Mouse (Mus musculus): ENCODE data around the gene Cers3. TPM values are rescaled to one million over a fixed set of nuclear protein-coding genes. Genes with fewer than 3 reads are reported as not detected.

Cers3 gene
- total RNA-seq, 2 experiments from 2014 or later = 0.14 to 0.22 TPM

GRCm38 (mm10) chr7:66779944-66780942 is 36.9 kb downstream of the Cers3 start:
- no peak for DNase-seq (ENCODE audit: low spot score in 2 of 2)

DNA sequence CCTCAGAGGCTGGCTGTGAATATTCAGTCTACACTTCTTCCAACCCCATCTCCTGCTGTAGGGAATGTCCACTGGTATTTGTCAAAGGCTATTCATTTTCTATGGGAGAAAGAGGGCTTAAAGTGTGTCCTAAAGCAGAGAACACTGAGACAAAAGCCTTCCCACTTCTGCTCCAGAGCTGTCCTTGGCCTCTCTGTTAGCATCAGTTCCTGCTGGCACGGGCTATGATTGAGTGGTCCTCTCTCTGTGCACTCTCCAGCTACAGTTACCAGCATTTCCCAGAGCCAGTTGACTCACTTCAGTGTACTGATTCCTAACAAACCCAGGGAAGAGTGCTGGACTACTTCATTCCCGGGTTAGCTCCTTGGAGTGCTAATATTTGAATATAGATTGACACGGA is 43.2 kb downstream of the Cers3 start:
- DNase-seq (ENCODE audit: low spot score in 2 of 2) = no peak

GRCm38 (mm10) chr7:66787816-66788215 is 44.5 kb downstream of the Cers3 start:
- no peak for DNase-seq (ENCODE audit: low spot score in 2 of 2)

DNA sequence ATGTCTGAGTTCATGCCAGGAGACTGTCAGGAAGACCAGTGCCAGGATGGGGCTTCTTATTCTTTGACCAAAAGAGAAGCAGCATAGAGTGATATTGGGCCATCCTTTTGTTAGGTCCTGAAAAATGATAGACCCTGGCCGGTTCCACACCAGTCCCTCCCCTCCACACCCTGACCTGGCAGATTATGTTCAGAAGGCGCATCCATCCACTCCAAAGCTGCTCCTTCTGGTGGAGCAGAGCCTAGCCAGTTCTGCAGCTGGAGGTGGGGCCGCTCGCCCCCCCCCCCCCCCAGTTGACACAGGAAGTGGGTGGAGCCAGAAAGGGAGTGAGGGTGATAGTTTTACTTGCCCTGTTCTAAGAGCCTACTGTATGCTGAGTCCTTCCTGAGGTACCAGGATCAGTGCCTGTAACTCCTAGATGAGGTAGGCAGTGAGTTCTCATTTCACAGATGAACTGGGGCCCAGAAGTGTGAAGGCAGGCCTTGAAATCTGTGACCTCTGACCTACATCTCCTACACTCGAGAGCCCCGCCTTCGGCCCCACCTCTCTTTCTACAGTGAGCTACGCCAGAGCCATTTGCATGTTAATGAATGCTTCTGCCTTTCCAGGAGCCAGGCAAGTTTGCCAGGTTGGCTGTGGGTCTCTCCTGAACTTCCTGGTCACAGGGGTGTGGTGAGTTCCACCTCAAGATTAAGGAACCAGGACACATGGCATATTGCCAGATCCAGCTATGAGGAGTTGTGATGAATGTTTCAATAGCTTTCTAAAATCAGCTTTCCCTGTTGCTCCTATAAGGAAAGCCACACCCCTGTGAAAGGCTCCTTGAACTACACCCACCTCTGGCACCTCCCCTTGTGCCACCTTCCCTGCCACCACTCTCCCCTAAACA is 46.8 kb downstream of the Cers3 start:
- DNase-seq (ENCODE audit: low spot score in 2 of 2) = no peak

DNA sequence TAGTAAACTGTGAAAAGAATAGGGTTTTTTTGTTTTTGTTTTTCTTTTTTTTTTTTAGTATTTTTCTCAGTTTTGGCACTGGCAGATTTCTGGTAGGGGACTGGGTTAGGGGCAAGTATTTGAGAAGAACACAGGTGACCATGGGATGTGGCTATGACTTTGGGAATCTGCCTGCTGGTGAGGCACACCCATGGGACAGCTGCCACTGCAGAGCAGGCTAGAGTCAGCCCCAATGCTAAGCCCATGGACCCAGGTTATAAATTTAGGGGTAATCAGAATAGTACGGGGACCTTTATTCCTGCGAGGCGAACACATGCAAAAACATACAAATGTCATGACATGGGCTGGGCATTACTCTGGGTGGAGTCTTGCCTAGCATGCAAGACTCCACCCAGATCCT is 47.7 kb downstream of the Cers3 start:
- no peak for DNase-seq (ENCODE audit: low spot score in 2 of 2)

GRCm38 (mm10) chr7:66796909-66797308 is 53.6 kb downstream of the Cers3 start:
- no peak for DNase-seq (ENCODE audit: low spot score in 2 of 2)

DNA sequence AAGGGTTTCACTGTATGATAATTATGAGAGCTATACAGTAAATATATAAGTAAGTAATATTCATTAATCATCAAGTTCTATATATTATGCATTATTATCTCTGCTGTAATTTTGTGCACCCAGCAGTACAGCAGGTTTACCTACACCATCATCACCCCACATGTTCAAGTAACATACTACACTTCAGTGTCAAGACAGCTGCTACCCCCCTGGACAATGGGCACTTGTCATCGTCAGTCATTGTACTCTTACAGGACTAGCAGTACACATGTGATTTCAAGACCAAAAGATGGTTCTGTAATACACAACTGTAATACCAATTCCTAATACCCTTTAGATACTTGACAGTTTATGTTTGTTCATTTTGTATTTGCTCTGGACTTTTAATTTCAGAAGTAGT is 54.0 kb downstream of the Cers3 start:
- no peak for DNase-seq (ENCODE audit: low spot score in 2 of 2)

DNA sequence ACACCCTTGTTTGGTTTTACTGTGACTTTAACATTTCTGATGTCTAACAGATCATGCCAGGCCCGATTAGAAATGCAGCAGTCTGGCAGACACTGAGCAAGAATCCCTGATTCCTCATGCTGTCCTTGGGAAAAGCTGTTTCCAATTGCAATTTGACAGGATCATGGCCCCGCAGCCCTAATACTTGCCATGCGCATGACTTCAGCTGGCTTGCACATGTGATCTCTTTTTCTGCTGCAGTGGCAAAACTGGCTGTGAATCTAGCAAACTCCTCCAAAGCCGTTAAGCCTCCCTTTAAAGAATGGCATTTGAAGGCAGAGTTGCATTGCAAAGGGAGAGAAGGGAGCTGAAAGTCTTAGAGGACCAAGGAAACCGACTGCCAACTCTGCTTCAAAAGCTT is 55.5 kb downstream of the Cers3 start:
- no peak for DNase-seq (ENCODE audit: low spot score in 2 of 2)

- DNase-seq (ENCODE audit: low spot score in 2 of 2) = no peak
Measured at GRCm38 (mm10) chr7:66800784-66801183, 57.5 kb downstream of the Cers3 start.

DNA sequence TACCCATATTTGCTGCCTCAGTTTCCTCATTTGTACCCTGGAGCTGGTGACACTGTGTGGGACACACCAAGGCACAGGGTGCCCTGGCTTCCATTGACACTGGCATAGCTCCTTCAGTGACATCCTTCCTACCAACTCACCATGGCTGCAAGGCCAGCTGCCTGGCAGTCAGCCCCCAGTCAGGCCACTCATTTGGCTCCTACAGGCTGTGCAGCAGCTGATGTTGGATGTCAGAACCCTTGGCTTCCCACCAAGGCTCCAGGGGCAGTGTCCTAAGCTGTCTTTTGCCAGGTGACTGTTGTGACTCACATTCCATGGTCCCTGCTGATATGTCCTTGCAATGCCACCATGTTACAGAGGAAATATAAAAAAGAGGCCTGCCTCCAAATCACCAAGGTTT is 58.5 kb downstream of the Cers3 start:
- DNase-seq (ENCODE audit: low spot score in 2 of 2) = no peak

GRCm38 (mm10) chr7:66803798-66804197 is 60.5 kb downstream of the Cers3 start:
- DNase-seq (ENCODE audit: low spot score in 2 of 2) = no peak

DNA sequence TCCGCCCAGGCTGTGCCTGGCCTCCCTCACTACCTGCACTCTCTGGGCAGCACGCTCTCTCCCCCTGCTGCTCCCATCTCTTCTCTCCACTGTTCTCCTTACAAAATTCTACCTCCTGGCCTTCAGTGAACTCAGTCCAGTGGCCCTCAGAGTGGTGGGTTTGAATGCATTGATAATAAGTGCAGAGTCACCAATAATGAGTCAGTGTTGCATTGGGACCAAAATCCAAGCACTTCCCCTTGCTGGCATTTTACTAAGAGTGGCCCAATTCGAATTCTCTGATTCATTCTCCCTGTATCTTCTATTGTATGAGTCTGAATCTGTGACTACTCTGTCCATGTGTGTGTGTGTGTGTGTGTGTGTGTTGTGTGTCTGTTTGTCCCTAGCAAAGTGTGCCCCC is 63.5 kb downstream of the Cers3 start:
- no peak for DNase-seq (ENCODE audit: low spot score in 2 of 2)

DNA sequence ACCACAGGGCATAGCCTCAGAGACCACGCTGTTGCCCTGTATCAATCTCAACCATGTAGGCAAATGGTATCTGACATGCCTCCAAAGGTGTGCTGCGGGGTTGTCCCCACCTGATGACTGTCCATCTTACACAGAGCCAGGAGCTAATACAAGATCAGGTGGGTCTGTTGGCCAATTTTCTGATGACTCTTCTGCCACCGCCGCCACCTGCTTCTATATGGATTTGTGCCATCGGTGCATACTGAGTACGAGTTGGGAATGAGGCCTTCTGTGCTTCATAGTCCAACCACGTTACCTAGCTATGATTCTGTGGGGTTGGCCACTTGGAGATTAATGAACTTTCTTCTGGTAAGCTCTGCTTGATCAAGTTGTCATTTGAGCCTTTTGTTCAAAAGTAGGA is 67.1 kb downstream of the Cers3 start:
- no peak for DNase-seq (ENCODE audit: low spot score in 2 of 2)

- no peak for DNase-seq (ENCODE audit: low spot score in 2 of 2)
Measured at GRCm38 (mm10) chr7:66811294-66811693, 68.0 kb downstream of the Cers3 start.

DNA sequence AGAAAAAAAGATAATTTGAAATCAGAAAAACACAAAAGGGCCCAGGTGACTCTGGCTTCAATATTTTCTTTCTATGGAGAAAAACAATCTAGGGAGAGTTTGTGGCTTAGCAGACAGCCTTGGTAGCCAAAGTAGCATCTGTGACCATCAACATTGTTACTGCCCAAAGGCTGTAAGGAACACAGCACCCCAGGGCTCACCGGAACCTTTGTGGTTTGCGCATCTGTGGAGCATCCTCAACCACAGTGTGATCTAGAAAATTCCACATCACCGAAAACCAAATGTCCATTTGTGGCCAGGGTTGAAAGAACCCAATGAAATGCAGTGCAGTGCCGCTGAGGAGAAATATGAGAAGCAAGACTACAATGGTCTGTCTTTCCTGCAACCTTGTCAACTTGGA is 69.0 kb downstream of the Cers3 start:
- DNase-seq (ENCODE audit: low spot score in 2 of 2) = no peak

DNA sequence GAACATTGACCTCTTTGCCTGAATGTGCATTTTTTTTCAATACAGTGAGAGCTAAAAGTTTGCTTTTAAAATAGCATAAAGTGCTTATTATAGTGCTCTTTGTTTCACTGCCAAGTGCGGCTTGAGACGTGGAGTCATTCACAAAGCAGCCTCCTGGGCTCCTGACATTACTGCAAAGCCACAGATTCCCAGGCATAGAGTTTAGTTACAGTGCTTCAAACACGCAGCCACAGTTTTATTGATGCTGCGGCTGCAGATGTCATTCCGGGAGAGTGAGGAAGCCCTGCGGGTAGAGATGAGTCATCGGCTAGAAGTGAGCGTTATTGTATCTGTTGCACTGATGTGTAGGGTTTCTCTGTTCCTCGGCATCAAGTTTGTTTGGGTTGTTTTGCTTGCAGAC is 69.4 kb downstream of the Cers3 start:
- no peak for DNase-seq (ENCODE audit: low spot score in 2 of 2)

DNA sequence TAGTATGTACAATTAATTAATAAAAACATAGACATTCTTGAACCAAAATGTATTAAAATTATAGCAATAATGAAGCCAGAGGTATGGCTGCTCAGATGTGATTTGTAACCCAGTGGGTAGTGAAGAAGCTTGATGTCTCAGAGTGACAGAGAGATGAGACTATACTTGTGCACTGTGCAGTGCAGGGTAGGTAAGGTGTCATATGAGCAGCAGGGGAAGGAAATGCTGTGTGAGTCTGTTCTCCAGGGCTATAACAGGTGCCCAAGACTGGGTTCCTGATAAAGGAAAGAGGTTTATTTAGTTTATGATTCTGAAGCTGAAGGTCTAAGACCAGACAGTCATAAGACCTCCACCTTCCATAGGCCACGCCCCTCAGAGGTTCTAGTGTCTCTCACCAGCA is 69.9 kb downstream of the Cers3 start:
- DNase-seq (ENCODE audit: low spot score in 2 of 2) = no peak

DNA sequence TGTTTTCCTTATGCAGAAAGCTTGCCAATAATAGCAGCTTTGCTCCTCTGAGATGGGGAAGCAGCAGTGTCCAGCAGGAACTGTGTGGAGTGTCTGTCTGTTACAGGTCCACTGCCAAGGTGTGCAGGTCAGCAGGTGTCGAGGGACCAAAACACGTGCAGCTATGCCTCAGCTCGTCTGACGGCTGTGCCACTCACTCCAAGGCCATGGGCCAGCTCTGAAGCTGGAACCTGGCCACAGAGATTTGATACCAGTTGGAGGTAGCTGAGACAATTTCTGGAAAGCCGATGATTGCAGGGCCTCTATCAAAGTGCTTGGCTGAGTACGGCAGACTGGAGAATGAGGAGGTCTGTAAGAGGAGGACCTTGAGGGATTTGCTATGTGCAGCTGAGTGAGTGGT is 72.2 kb downstream of the Cers3 start:
- DNase-seq (ENCODE audit: low spot score in 2 of 2) = no peak

GRCm38 (mm10) chr7:66820034-66820433 is 76.7 kb downstream of the Cers3 start:
- DNase-seq (ENCODE audit: low spot score in 2 of 2) = no peak

- DNase-seq (ENCODE audit: low spot score in 2 of 2) = no peak
Measured at GRCm38 (mm10) chr7:66830803-66831202, 87.5 kb downstream of the Cers3 start.

GRCm38 (mm10) chr7:66831295-66831694 is 88.0 kb downstream of the Cers3 start:
- DNase-seq (ENCODE audit: low spot score in 2 of 2) = no peak

DNA sequence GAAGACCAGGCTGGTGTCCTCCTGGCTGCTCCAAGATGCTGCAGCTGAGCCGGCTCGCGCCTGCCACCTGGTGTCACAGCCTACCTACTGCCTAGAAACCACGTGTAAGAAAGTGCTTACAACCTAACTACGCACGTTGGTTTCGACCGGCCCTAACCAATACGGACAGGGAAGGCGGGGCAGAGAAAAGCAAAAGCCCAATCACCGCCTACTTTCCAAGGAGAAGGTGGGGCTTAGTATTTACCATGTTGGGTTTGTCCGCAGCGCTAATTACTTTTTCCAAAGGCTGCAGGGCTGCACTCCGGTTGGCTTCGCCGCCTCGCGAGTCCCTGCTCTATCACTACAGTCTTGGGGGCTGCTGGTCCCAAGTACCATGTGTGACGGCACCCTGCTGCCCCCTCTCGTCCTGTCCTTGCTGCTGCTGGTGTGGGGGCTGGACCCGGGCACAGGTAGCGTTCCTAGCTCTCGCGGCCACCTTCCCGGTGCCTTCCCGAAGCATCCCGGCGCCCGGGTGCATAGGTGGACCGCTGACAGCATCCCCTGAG is 96.2 kb downstream of the Cers3 start, which contains the start of gene Adamts17:
Gene Adamts17 (plus strand): TSS at position 273 of the 545 bp plus-strand sequence.
- peak; percentile 71 to 85 for DNase-seq (ENCODE audit: low spot score in 2 of 2)

Data from adrenal gland, postnatal 4 days (tissue).